Comparison of ENCODE assay signal across 8 mouse cellular contexts in the genomic region with DNA sequence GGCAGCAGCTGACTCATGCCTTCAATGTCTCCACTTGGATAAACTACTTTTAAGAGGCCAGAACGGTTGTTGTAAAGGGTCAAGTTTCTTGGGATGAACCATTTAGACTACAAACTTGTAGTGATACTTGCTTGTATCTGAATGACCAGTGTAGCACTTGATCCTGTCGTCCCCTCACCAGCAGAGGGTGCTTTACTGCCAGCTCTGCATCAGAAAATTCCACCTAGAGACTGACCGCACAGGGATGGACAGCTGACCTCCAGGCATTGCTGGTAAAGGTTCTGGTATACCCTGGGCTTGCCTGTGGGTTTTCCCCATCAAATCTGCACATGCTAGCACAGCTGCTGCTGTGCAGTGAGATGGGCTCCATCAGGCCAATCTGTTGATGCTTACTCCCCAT. TPM values are rescaled to one million over a fixed set of nuclear protein-coding genes. Genes with fewer than 3 reads are reported as not detected.
DNase-seq lines count a peak whose midpoint lies in the region; ATAC-seq and TF ChIP-seq lines count a peak whose summit lies in the region.
"Had no signal": no experiment of that assay in that cellular context is flagged by ENCODE, and none has a peak within 500 bp of the region (broad histone marks: within the 10 kb centered on the region; RNA-seq: fewer than 3 reads in every experiment).

No protein-coding gene starts in this region.

- no peak overlapping the region for H3K4me3 ChIP-seq in left cerebral cortex, adult 2 months
- H3K4me3 ChIP-seq in liver, embryonic 14.5 days (ENCODE audit: insufficient read depth in 1 of 2, low read depth in 2 of 2, low read length in 2 of 2): no peak overlapping the region
- H3K4me3 ChIP-seq: embryonic facial prominence, embryonic 15.5 days had no signal

- no peak for ATAC-seq in liver, embryonic 14.5 days (ENCODE audit: insufficient read depth)
- ATAC-seq in erythroid progenitor cell, adult 5-6 weeks (replicated peaks; ENCODE audit: low FRiP score, poor library complexity, severe bottlenecking): no peak
- no peak for ATAC-seq in megakaryocyte-erythroid progenitor cell, adult 5-6 weeks (replicated peaks; ENCODE audit: low FRiP score, low TSS enrichment, poor library complexity, severe bottlenecking)

- no peaks in the 10 kb centered on the region for H3K27me3 ChIP-seq in liver, embryonic 14.5 days (ENCODE audit: control insufficient read depth, insufficient read depth, low read length)
- H3K27me3 ChIP-seq: embryonic facial prominence, embryonic 15.5 days had no signal

- H3K4me1 ChIP-seq in liver, embryonic 14.5 days (replicated peaks; ENCODE audit: control insufficient read depth in 2 of 2, insufficient read depth in 2 of 2, low read length in 1 of 2): peaks cover 6% of the 10 kb centered on the region in 2 experiments

- H3K27ac ChIP-seq in left cerebral cortex, adult 2 months: no peak overlapping the region
- H3K27ac ChIP-seq in liver, embryonic 14.5 days: no peak overlapping the region
- H3K27ac ChIP-seq: embryonic facial prominence, embryonic 15.5 days had no signal

- peak; percentile 62 for TF ChIP-seq CTCF in left cerebral cortex, adult 2 months (IDR thresholded peaks at IDR 0.05)
- TF ChIP-seq CTCF in brain, embryonic 14.5 days (IDR thresholded peaks at IDR 0.05; ENCODE audit: borderline replicate concordance, extremely low read depth, insufficient read depth, insufficient read length): peak; percentile 49; the same call in 1 of the 2 replicates
- peak; percentile 66 for TF ChIP-seq CTCF in liver, embryonic 14.5 days (IDR thresholded peaks at IDR 0.05; ENCODE audit: low read depth)

- DNase-seq in left cerebral cortex, adult 2 months (ENCODE audit: extremely low spot score in 1 of 2, low spot score in 2 of 2): no peak
- no peak for DNase-seq in left cerebral cortex, adult 8-10 months (ENCODE audit: low spot score in 2 of 2)
- peak; percentile 60 for DNase-seq in NIH3T3 (ENCODE audit: low read depth)
- DNase-seq in brain, embryonic 14.5 days (ENCODE audit: low read depth): peak; percentile 49
- no peak for DNase-seq in liver, embryonic 14.5 days (ENCODE audit: low read depth in 3 of 3, low spot score in 3 of 3)

- H3K36me3 ChIP-seq in liver, embryonic 14.5 days (replicated peaks; ENCODE audit: control insufficient read depth, insufficient read depth, low read depth): peaks cover 37% of the 10 kb centered on the region

- H3K9ac ChIP-seq in liver, embryonic 14.5 days (replicated peaks): no peak overlapping the region
- H3K9ac ChIP-seq: embryonic facial prominence, embryonic 15.5 days had no signal

- H3K9me3 ChIP-seq in liver, embryonic 14.5 days (ENCODE audit: control insufficient read depth, low read length): no peaks in the 10 kb centered on the region
- H3K9me3 ChIP-seq: embryonic facial prominence, embryonic 15.5 days had no signal

- 58% methylated on average over 3 of the region's 3 CpGs for WGBS in liver, embryonic 14.5 days (ENCODE audit: insufficient replicate concordance)

- no peak for TF ChIP-seq POLR2A in brain, embryonic 14.5 days (IDR thresholded peaks at IDR 0.05; ENCODE audit: borderline replicate concordance, extremely low read depth, insufficient read depth, insufficient read length, poor library complexity, severe bottlenecking)

- TF ChIP-seq EP300 in liver, embryonic 14.5 days (IDR thresholded peaks at IDR 0.05; ENCODE audit: low read depth): no peak

- intact Hi-C loops in left cerebral cortex, adult 2 months (cut with DNase I): no loop called here

- no peak overlapping the region for H3K4me2 ChIP-seq in liver, embryonic 14.5 days (ENCODE audit: low read depth)
- H3K4me2 ChIP-seq: embryonic facial prominence, embryonic 15.5 days had no signal

RNA-seq across cellular contexts. Expression of a gene that starts 1.3 kb away (rescaled TPM):
- total RNA-seq in left cerebral cortex, adult 2 months (2021): 10 to 100 TPM; 29.7 to 32.4 TPM
- 10 to 100 TPM; 33.2 to 38.0 (median 35.5) TPM for total RNA-seq in left cerebral cortex, adult 8-10 months (2022)
- 39.8 and 46.4 TPM in 2 replicates for polyA plus RNA-seq in brain, embryonic 14.5 days (2012; rRNA removed)
- 8.1 and 9.0 TPM in 2 replicates for polyA plus RNA-seq in liver, embryonic 14.5 days (2012; rRNA removed)
- polyA plus RNA-seq in liver, embryonic 14.5 days (2014; fragmentation: Nextera tagmentation; extraction: Ambion mirVana): 8.7 and 9.9 TPM in 2 replicates
- total RNA-seq in erythroid progenitor cell, adult 5-6 weeks (2015; ENCODE audit: low replicate concordance): 6.5 and 16.3 TPM in 2 replicates
- 2.8 and 6.1 TPM in 2 replicates for total RNA-seq in erythroid progenitor cell, adult 5-6 weeks (2017; ENCODE audit: low replicate concordance)
- total RNA-seq in megakaryocyte-erythroid progenitor cell, adult 5-6 weeks (2014; fragmentation: Nextera tagmentation): 21.0 and 24.9 TPM in 2 replicates
- 16.1 and 29.1 TPM in 2 replicates for total RNA-seq in megakaryocyte-erythroid progenitor cell, adult 5-6 weeks (2017)

RNA-seq across cellular contexts. Expression of a gene that starts 11.3 kb away (rescaled TPM):
- 10 to 100 TPM; 36.8 to 37.9 TPM for total RNA-seq in left cerebral cortex, adult 2 months (2021)
- 10 to 100 TPM; 32.1 to 39.3 (median 37.7) TPM for total RNA-seq in left cerebral cortex, adult 8-10 months (2022)
- 38.4 and 43.1 TPM in 2 replicates for polyA plus RNA-seq in brain, embryonic 14.5 days (2012; rRNA removed)
- polyA plus RNA-seq in liver, embryonic 14.5 days (2012; rRNA removed): 10.0 and 16.4 TPM in 2 replicates
- polyA plus RNA-seq in liver, embryonic 14.5 days (2014; fragmentation: Nextera tagmentation; extraction: Ambion mirVana): 10.6 and 12.1 TPM in 2 replicates
- total RNA-seq in erythroid progenitor cell, adult 5-6 weeks (2015; ENCODE audit: low replicate concordance): 3.2 and 4.6 TPM in 2 replicates
- total RNA-seq in erythroid progenitor cell, adult 5-6 weeks (2017; ENCODE audit: low replicate concordance): 6.6 and 13.7 TPM in 2 replicates
- 34.5 and 34.9 TPM in 2 replicates for total RNA-seq in megakaryocyte-erythroid progenitor cell, adult 5-6 weeks (2014; fragmentation: Nextera tagmentation)
- total RNA-seq in megakaryocyte-erythroid progenitor cell, adult 5-6 weeks (2017): 69.9 and 75.2 TPM in 2 replicates

RNA-seq across cellular contexts. Expression of a gene that starts 14.0 kb away (rescaled TPM):
- total RNA-seq in left cerebral cortex, adult 2 months (2021): 10 to 100 TPM; 70.3 to 76.3 TPM
- total RNA-seq in left cerebral cortex, adult 8-10 months (2022): 10 to 100 TPM; 73.6 to 77.5 (median 75.6) TPM
- 83.9 and 115 TPM in 2 replicates for polyA plus RNA-seq in brain, embryonic 14.5 days (2012; rRNA removed)
- 31.9 and 48.1 TPM in 2 replicates for polyA plus RNA-seq in liver, embryonic 14.5 days (2012; rRNA removed)
- 93.6 and 102 TPM in 2 replicates for polyA plus RNA-seq in liver, embryonic 14.5 days (2014; fragmentation: Nextera tagmentation; extraction: Ambion mirVana)
- 31.9 and 38.6 TPM in 2 replicates for total RNA-seq in erythroid progenitor cell, adult 5-6 weeks (2015; ENCODE audit: low replicate concordance)
- 37.8 and 40.9 TPM in 2 replicates for total RNA-seq in erythroid progenitor cell, adult 5-6 weeks (2017; ENCODE audit: low replicate concordance)
- 80.8 and 117 TPM in 2 replicates for total RNA-seq in megakaryocyte-erythroid progenitor cell, adult 5-6 weeks (2014; fragmentation: Nextera tagmentation)
- 129 and 194 TPM in 2 replicates for total RNA-seq in megakaryocyte-erythroid progenitor cell, adult 5-6 weeks (2017)

RNA-seq across cellular contexts. Expression of a gene that starts 14.9 kb away (rescaled TPM):
- total RNA-seq in left cerebral cortex, adult 2 months (2021): 10 to 100 TPM; 22.0 to 22.2 TPM
- 10 to 100 TPM; 17.9 to 28.0 (median 26.6) TPM for total RNA-seq in left cerebral cortex, adult 8-10 months (2022)
- 5.5 and 6.4 TPM in 2 replicates for polyA plus RNA-seq in brain, embryonic 14.5 days (2012; rRNA removed)
- 9.4 and 9.6 TPM in 2 replicates for polyA plus RNA-seq in liver, embryonic 14.5 days (2012; rRNA removed)
- 11.0 and 11.3 TPM in 2 replicates for polyA plus RNA-seq in liver, embryonic 14.5 days (2014; fragmentation: Nextera tagmentation; extraction: Ambion mirVana)
- 37.3 and 37.8 TPM in 2 replicates for total RNA-seq in erythroid progenitor cell, adult 5-6 weeks (2015; ENCODE audit: low replicate concordance)
- total RNA-seq in erythroid progenitor cell, adult 5-6 weeks (2017; ENCODE audit: low replicate concordance): 30.0 and 37.0 TPM in 2 replicates
- total RNA-seq in megakaryocyte-erythroid progenitor cell, adult 5-6 weeks (2014; fragmentation: Nextera tagmentation): 52.9 and 61.2 TPM in 2 replicates
- 36.6 and 41.8 TPM in 2 replicates for total RNA-seq in megakaryocyte-erythroid progenitor cell, adult 5-6 weeks (2017)

RNA-seq across cellular contexts. Expression of a gene that starts 25.9 kb away (rescaled TPM):
- 10 to 100 TPM; 17.1 to 18.2 TPM for total RNA-seq in left cerebral cortex, adult 2 months (2021)
- total RNA-seq in left cerebral cortex, adult 8-10 months (2022): 10 to 100 TPM; 13.4 to 22.3 (median 19.6) TPM
- polyA plus RNA-seq in brain, embryonic 14.5 days (2012; rRNA removed): 53.1 and 82.3 TPM in 2 replicates
- polyA plus RNA-seq in liver, embryonic 14.5 days (2012; rRNA removed): 20.8 and 29.1 TPM in 2 replicates
- polyA plus RNA-seq in liver, embryonic 14.5 days (2014; fragmentation: Nextera tagmentation; extraction: Ambion mirVana): 10.9 and 14.7 TPM in 2 replicates
- 6.3 and 9.0 TPM in 2 replicates for total RNA-seq in erythroid progenitor cell, adult 5-6 weeks (2015; ENCODE audit: low replicate concordance)
- 7.7 and 8.4 TPM in 2 replicates for total RNA-seq in erythroid progenitor cell, adult 5-6 weeks (2017; ENCODE audit: low replicate concordance)
- total RNA-seq in megakaryocyte-erythroid progenitor cell, adult 5-6 weeks (2014; fragmentation: Nextera tagmentation): 53.4 and 55.9 TPM in 2 replicates
- total RNA-seq in megakaryocyte-erythroid progenitor cell, adult 5-6 weeks (2017): 38.7 and 66.0 TPM in 2 replicates

Comparison
In these comparisons a context has a peak if more than half of its experiments do, and no peak if none do; other contexts are left out.
1. DNase-seq: peak in NIH3T3 (single experiment) and brain, embryonic 14.5 days (single experiment); none in left cerebral cortex, adult 2 months (0 of 2), left cerebral cortex, adult 8-10 months (0 of 2) and liver, embryonic 14.5 days (0 of 3).
2. Peak in every context shown above with its lines, with median percentiles within 50 percentile points of each other: CTCF ChIP-seq.